Mouse (Mus musculus): ENCODE results near the gene Orc5.

GRCm38 (mm10) chr5:22545305-22545704 lies 4.9 kb downstream of the Orc5 start:
- TF ChIP-seq EP300 (IDR thresholded peaks at IDR 0.05; ENCODE audit: low read depth) (peak; percentile 77), CTCF (IDR thresholded peaks at IDR 0.05; ENCODE audit: low read depth) (no peak)
